Mouse (Mus musculus) stomach, postnatal 0 days (tissue): ENCODE measurements around the gene Edf1.

Experiments
- CTCF ChIP-seq: IDR thresholded peaks from 2 replicates; pipeline ENCODE4 v1.5.1; 2016; ENCODE audit warnings: antibody characterized with exemption, low read depth, mild to moderate bottlenecking, moderate library complexity
- EP300 ChIP-seq: optimal IDR thresholded peaks from 2 replicates; pipeline ENCODE3; 2016; ENCODE audit warnings: antibody characterized with exemption

GRCm38 (mm10) chr2:25580621-25581101, 23.0 kb downstream of the Edf1 start:
- TF ChIP-seq EP300, result no peak
- no peak for TF ChIP-seq CTCF
